Mouse (Mus musculus) heart, postnatal 25 days (tissue): ENCODE data around the gene Slc2a5. TPM values are rescaled to one million over a fixed set of nuclear protein-coding genes. Genes with fewer than 3 reads are reported as not detected.

Source experiments
- DNase-seq: peaks from one replicate; pipeline ENCODE4 v3.0.0; 2022; ENCODE audit warnings: low spot score
- intact Hi-C: fragments of 180-260 bp; cut with DNase I; formaldehyde crosslinking; loops from one replicate; pipeline ENCODE4 v1.15.1; 2025
- total RNA-seq, 2 experiments: library from RNA; stranded (reverse); gene quantifications; 2 replicates each; pipeline ENCODE4 v1.2.3; 2021

The Slc2a5 gene
- total RNA-seq, 2 experiments from 2014 or later: 0.31 TPM; not detected in 1

DNA sequence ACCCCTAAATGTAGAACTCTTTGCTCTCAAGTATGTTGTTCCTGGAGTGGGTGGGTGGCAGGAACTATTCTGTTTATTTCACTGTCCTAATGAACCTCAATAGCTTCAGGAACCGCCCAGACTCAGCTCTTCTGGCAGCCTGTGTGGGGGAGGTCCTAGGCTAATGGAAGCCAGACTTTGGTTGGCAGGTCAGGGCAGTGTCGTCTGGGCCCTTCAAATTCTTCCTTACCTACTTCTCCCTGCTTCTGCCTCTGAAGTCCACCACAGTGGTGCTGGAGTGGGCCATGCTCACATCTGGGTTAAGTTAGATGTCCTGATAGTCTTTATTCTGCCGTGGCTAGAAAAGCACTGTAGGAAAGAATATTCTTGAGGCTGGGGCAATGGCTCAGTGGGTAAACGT is 59.0 kb downstream of the Slc2a5 start:
- intact Hi-C loops: no loop called here
- no peak for DNase-seq

DNA sequence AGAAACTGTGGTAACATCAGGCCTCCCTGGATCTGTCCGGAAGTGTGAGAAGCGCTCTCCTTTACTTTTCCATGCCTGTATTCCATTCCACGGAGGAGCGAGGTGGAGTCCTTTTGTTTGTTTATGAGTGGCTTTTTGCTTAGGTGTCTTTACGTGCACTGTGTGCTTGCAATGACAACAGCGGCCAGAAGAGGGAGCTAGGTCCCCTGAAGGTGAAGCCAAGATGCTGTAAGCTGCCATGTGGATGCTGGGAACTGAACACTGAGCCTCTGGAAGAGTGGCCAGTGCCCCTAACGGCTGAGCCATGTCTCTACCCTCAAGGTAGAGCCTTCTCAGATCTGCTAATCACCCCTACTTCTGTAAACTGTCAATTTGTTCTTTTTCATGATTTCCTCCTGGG is 62.2 kb downstream of the Slc2a5 start:
- no peak for DNase-seq
- intact Hi-C loops: no loop called here

DNA sequence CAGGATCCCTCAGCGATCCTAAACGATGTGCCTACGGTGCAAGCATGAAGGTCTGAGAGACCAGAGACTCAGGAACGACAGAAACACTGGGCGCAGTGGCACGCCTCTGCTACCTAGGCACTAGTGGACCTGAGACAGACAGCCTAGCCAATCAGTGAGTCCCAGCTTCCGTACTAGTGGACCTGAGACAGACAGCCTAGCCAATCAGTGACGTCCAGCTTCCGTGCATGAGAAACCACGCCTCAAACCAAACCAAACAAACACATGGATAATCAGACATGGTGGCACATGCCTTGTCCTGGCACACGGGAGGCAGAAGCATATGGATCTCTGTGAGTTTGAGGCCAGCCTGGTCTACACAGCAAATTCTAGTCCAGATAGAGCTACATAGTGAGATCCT is 69.2 kb downstream of the Slc2a5 start:
- no peak for DNase-seq
- intact Hi-C loops: no loop called here

DNA sequence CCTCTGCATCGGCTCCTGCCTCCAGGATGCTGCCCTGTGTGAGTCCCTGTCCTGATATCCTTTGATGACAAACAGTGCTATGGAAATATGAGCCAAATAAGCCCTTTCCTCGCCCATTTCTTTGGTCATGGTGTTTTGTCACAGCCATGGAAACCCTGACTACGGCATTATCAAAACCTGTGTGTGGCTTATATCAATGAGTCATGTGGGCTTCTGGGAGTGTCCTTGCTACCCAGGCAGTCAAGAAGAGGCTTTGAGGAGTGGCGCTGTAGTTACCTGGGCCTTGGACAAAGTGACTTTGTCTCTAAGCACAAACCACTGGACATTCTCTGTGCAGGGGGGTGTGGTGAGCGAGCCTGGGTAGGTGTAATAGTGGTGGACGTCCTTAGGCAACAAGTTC is 73.1 kb downstream of the Slc2a5 start:
- intact Hi-C loops: no loop called here

More for the DNA sequence above, 73.1 kb downstream of the Slc2a5 start:
- no peak for DNase-seq

Other genes with a start within 250 kb of the Slc2a5 start
- gene Spsb1, start 164.2 kb upstream of the Slc2a5 start, total RNA-seq: 10 to 100 TPM; 32.6 to 36.7 TPM
- gene H6pd, start 110.3 kb upstream of the Slc2a5 start, total RNA-seq: 10 to 100 TPM; 39.8 to 45.4 TPM
- 10 to 100 TPM; 34.8 to 37.8 TPM for gene Gpr157, start 31.9 kb upstream of the Slc2a5 start, total RNA-seq
- not detected for gene Slc2a7, start 29.7 kb downstream of the Slc2a5 start, total RNA-seq
- not detected for gene Car6, start 82.0 kb downstream of the Slc2a5 start, total RNA-seq
- gene Eno1, start 117.4 kb downstream of the Slc2a5 start, total RNA-seq: 100 to 1,000 TPM; 119 to 136 TPM
- 10 to 100 TPM; 37.8 to 51.5 TPM for gene Rere, start 162.4 kb downstream of the Slc2a5 start, total RNA-seq